Mouse (Mus musculus) erythroblast, embryonic 14.5 days (primary cell): ENCODE measurements around the gene Pigp.

Source experiments
- GATA1 ChIP-seq: IDR thresholded peaks from 2 replicates; pipeline ENCODE4 v1.6.1; 2012; ENCODE audit warnings: low read length, inconsistent platforms, mixed read lengths
- TAL1 ChIP-seq: IDR thresholded peaks from 3 replicates; pipeline ENCODE4 v1.6.1; 2012; ENCODE audit warnings: low read length, inconsistent platforms, mixed read lengths

GRCm38 (mm10) chr16:94362174-94362873, 9.3 kb downstream of the Pigp start:
- TF ChIP-seq GATA1: no peak
- no peak for TF ChIP-seq TAL1
